Mouse (Mus musculus): ENCODE results near the gene Rab27a. TPM values are rescaled to one million over a fixed set of nuclear protein-coding genes. Genes with fewer than 3 reads are reported as not detected.
"Not testable (repeated sequence)": the region's sequence is repeated elsewhere in the genome, so short reads cannot be mapped to it uniquely, and the experiment has no call there.

Rab27a gene
- polyA plus RNA-seq, 1 experiment from 2014 or later, result 3.7 TPM

DNA sequence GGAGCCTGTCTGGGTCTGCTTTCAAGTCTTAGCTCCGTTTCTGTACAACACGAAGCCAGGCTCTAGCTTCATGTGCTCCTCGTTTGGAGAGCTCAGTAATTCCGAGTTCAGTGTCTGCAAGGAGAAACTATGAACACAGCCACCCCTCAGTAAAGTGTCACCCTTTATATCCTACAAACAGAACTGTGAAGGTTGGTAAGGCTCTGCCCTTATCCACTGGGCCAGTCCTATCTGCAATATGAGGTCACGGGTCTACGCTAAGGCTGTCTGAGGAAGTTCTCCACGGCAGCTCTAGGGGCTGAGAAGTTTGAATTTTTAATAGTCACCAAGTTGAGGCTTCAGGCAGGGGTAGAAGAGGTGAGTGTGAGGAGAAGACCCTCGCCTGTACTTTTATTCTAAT is 27.8 kb downstream of the Rab27a start:
- no peaks in the 10 kb centered on the region for H3K9me3 ChIP-seq (replicated peaks)
- H3K4me3 ChIP-seq, result no peak overlapping the region
- H3K27me3 ChIP-seq, result no peaks in the 10 kb centered on the region
- peaks cover 10% of the 10 kb centered on the region for H3K4me1 ChIP-seq (replicated peaks)
- no peak overlapping the region for H3K4me2 ChIP-seq
- WGBS, result 73% methylated on average over 8 of the region's 8 CpGs
- H3K27ac ChIP-seq, result no peak overlapping the region
- no peak overlapping the region for H3K9ac ChIP-seq
- H3K36me3 ChIP-seq, result no peaks in the 10 kb centered on the region
- no peak for ATAC-seq (replicated peaks; ENCODE audit: insufficient number of reproducible peaks, insufficient read depth, low FRiP score, low read depth)

DNA sequence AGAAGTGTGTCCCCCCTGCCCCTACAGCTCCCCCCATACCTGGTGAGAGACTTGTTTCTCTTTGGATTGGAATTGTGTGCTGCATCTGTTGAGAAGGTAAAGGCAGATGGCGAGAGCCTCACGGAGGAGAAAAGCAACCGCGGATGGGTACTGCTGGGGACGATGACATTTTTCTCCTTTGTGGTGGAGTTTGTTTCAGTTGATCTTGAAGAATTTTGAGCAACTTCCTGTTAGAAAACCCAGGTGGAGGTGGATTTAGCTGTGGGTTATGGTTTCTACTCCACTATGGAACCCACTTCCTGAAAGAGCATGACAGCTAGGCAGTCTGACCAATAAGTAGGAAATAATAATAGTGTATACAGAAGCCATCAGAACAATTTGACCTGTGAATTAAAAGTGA is 28.5 kb downstream of the Rab27a start:
- H3K27me3 ChIP-seq, result no peaks in the 10 kb centered on the region
- no peaks in the 10 kb centered on the region for H3K9me3 ChIP-seq (replicated peaks)
- no peak overlapping the region for H3K4me3 ChIP-seq
- H3K27ac ChIP-seq, result no peak overlapping the region
- 87% methylated on average over 5 of the region's 5 CpGs for WGBS
- ATAC-seq (replicated peaks; ENCODE audit: insufficient number of reproducible peaks, insufficient read depth, low FRiP score, low read depth), result no peak
- H3K9ac ChIP-seq, result no peak overlapping the region
- no peaks in the 10 kb centered on the region for H3K36me3 ChIP-seq
- no peak overlapping the region for H3K4me2 ChIP-seq
- peaks cover 3% of the 10 kb centered on the region for H3K4me1 ChIP-seq (replicated peaks)

DNA sequence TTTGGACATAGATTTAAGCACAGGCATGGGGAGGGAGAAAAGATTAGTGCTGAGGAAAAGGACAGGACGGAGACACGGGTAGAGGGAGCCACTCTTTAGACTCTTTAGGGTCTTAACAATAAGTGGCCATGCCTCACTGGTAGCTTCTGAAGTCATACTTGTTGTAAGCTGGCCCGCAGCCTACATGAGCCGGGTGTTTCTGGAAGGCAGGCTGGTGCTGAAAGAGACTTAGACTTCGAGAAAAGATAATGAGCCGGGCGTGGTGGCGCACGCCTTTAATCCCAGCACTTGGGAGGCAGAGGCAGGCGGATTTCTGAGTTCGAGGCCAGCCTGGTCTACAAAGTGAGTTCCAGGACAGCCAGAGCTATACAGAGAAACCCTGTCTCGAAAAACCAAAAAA is 34.7 kb downstream of the Rab27a start:
- not testable (repeated sequence) for H3K36me3 ChIP-seq; H3K4me1 ChIP-seq (replicated peaks); ATAC-seq (replicated peaks; ENCODE audit: insufficient number of reproducible peaks, insufficient read depth, low FRiP score, low read depth); H3K4me3 ChIP-seq; H3K27me3 ChIP-seq; H3K27ac ChIP-seq; H3K4me2 ChIP-seq; H3K9me3 ChIP-seq (replicated peaks); H3K9ac ChIP-seq
- WGBS, result 79% methylated on average over 11 of the region's 12 CpGs

DNA sequence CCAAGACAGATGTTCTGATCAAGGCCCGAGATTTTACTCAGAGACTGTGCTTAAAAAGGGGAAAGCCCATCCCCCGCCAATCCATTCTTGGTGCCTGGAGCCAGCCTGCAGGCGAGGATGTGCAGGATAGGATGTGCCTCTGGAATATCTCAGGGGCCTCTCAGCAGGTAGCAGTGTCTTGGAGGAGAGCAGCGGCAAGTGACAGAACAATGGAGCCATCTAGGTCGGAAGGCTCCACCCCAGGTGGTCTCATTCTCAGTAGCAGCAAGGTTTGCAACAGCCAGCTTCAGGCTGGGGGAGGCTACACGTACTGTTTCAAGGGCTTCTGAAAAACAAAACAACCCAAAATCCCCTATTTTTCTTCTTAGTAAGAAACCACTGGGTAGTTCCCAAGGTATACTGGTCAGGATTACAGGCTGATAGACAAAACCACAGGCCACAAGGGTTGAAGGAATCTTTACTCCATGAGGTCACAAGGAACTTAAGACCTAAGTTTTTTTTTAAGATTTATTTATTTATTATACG is 35.2 kb downstream of the Rab27a start:
- no peaks in the 10 kb centered on the region for H3K36me3 ChIP-seq
- no peak overlapping the region for H3K4me2 ChIP-seq
- no peak for ATAC-seq (replicated peaks; ENCODE audit: insufficient number of reproducible peaks, insufficient read depth, low FRiP score, low read depth)
- H3K4me3 ChIP-seq, result no peak overlapping the region
- H3K27ac ChIP-seq, result no peak overlapping the region
- 49% methylated on average over 7 of the region's 7 CpGs for WGBS
- no peaks in the 10 kb centered on the region for H3K27me3 ChIP-seq
- no peaks in the 10 kb centered on the region for H3K9me3 ChIP-seq (replicated peaks)
- no peak overlapping the region for H3K9ac ChIP-seq
- no peaks in the 10 kb centered on the region for H3K4me1 ChIP-seq (replicated peaks)

DNA sequence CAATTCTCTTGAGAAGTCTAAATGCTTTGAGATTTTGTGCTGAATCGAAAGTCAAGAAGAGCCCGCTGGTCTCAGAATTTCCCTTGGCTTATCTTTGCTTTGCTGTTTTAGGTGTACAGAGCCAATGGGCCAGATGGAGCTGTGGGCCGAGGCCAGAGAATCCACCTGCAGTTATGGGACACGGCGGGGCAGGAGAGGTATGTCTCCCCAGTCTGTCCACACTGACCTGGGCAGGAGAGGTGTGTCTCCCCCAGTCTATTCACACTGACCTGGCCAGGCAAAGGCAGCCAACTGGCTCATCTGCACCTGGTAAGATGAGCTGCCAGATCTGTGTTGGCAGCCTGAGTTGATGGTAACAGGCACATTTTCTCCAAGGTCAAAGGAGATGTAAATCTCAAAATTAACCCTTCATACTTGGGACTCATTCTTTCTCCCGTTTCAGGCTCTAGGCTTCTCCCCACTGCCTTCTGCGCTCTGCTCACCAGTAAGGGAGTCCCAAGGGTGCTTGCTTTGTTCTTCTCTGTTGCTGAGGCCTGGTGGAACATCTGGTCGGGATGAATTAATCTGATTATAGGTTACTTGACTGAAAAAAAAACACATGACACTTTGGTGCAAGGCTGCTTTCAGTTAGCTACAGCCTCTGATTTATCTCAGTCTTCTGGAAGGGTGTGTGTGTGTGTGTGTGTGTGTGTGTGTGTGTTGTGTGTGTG is 37.8 kb downstream of the Rab27a start:
- 80% methylated on average over 8 of the region's 8 CpGs for WGBS
- Histone ChIP-seq H3K27me3 (no peaks in the 10 kb centered on the region), H3K4me3 (no peak overlapping the region), H3K27ac (no peak overlapping the region), H3K36me3 (no peaks in the 10 kb centered on the region), H3K9ac (no peak overlapping the region), H3K4me1 (replicated peaks) (no peaks in the 10 kb centered on the region), H3K9me3 (replicated peaks) (no peaks in the 10 kb centered on the region), H3K4me2 (no peak overlapping the region)
- ATAC-seq (replicated peaks; ENCODE audit: insufficient number of reproducible peaks, insufficient read depth, low FRiP score, low read depth), result no peak

DNA sequence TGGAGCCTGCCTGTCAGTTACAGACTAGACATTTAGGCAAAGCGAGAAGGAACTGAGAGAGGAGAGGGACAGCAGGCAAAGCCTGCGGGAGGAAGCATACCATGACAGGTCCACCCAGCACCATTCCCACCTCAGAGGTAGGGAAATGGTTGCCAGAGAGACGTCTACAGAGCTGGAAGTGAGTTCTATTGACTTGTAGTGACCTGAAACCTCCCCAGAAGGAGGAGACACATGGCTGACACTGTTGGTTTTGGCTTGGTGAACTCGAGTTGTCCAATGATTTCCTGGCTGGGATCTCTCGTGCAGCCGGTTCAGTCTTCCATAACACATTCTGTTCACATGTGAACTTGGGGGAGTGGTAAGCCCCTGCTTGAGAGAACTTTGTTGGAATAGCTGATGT is 39.3 kb downstream of the Rab27a start:
- ATAC-seq (replicated peaks; ENCODE audit: insufficient number of reproducible peaks, insufficient read depth, low FRiP score, low read depth), result no peak
- no peaks in the 10 kb centered on the region for H3K4me1 ChIP-seq (replicated peaks)
- no peak overlapping the region for H3K9ac ChIP-seq
- no peak overlapping the region for H3K4me3 ChIP-seq
- H3K9me3 ChIP-seq (replicated peaks), result no peaks in the 10 kb centered on the region
- no peak overlapping the region for H3K4me2 ChIP-seq
- WGBS, result 52% methylated on average over 6 of the region's 6 CpGs
- no peaks in the 10 kb centered on the region for H3K36me3 ChIP-seq
- H3K27ac ChIP-seq, result no peak overlapping the region
- H3K27me3 ChIP-seq, result no peaks in the 10 kb centered on the region

DNA sequence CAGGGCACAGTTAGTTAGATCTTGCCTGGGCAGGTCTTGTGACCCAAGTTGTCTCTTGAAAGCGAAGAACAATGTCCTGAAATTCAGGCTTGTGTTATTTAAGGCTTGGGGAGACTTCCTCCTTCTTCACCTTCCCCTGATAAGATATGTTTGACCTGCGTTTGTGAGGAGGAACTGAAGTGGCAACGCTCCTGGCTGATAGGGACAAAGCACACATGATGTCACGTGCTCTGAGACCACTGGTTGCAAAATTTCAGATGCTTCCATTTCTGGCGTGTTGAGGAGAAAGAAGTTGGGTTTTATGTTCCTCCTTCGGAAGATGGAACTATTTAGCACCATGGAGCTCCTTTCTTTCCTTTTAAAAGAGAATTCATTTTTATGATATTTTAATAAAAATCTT is 41.2 kb downstream of the Rab27a start:
- H3K36me3 ChIP-seq, result no peaks in the 10 kb centered on the region
- H3K9ac ChIP-seq, result no peak overlapping the region
- H3K27ac ChIP-seq, result no peak overlapping the region
- 49% methylated on average over 6 of the region's 6 CpGs for WGBS
- H3K27me3 ChIP-seq, result 0 out of 2 replicates have a peak, but pooled peaks cover 3% of the 10 kb centered on the region
- no peak overlapping the region for H3K4me3 ChIP-seq
- H3K4me1 ChIP-seq (replicated peaks), result no peaks in the 10 kb centered on the region
- H3K9me3 ChIP-seq (replicated peaks), result no peaks in the 10 kb centered on the region
- no peak for ATAC-seq (replicated peaks; ENCODE audit: insufficient number of reproducible peaks, insufficient read depth, low FRiP score, low read depth)
- H3K4me2 ChIP-seq, result no peak overlapping the region

DNA sequence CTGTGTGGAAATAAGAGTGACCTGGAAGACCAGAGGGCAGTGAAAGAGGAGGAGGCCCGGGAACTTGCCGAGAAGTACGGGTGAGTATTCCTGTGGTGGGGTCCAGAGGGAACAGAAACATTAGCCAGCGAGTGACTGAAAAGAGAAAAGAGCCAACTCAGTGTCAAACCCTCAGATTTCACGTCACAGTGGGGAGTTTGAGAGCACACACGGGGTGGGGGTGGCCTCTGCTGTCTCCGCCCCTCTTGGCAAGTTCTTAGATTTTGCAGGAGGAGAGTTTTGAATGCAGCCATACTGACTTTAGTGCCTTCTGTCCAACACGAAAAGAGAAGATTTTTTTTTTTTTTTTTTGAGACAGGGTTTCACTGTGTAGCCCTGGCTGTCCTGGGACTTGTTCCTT is 42.5 kb downstream of the Rab27a start:
- Histone ChIP-seq H3K4me1 (replicated peaks) (no peaks in the 10 kb centered on the region), H3K27me3 (0 out of 2 replicates have a peak, but pooled peaks cover 3% of the 10 kb centered on the region), H3K27ac (no peak overlapping the region), H3K4me2 (no peak overlapping the region), H3K9ac (no peak overlapping the region), H3K9me3 (replicated peaks) (no peaks in the 10 kb centered on the region), H3K4me3 (no peak overlapping the region), H3K36me3 (no peaks in the 10 kb centered on the region)
- WGBS, result 49% methylated on average over 8 of the region's 8 CpGs
- ATAC-seq (replicated peaks; ENCODE audit: insufficient number of reproducible peaks, insufficient read depth, low FRiP score, low read depth), result no peak; the same call in 1 of the 2 replicates

DNA sequence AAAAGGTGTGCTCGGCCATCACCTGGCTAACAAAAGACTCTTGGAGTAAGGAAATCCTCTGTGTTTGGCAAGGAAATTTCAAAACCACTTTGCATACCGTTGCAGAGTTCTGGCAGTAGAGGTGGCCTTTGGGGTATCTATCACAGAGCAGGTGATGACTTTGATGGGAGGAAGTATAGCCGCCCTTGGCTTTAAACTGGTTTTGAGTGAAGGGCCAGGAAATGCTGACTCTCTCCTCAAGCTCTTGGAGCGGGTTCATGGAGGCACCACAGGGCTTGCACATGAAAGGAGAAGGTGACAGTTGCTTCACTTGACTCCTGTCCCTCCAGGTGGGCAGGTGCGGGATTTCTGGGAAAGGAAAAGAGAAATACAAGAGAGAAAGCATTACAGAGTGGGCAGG is 42.9 kb downstream of the Rab27a start:
- Histone ChIP-seq H3K9me3 (replicated peaks) (no peaks in the 10 kb centered on the region), H3K27me3 (0 out of 2 replicates have a peak, but pooled peaks cover 4% of the 10 kb centered on the region), H3K9ac (no peak overlapping the region), H3K4me2 (no peak overlapping the region), H3K36me3 (no peaks in the 10 kb centered on the region), H3K4me3 (no peak overlapping the region), H3K4me1 (replicated peaks) (no peaks in the 10 kb centered on the region), H3K27ac (no peak overlapping the region)
- ATAC-seq (replicated peaks; ENCODE audit: insufficient number of reproducible peaks, insufficient read depth, low FRiP score, low read depth), result no peak
- 62% methylated on average over 5 of the region's 5 CpGs for WGBS

DNA sequence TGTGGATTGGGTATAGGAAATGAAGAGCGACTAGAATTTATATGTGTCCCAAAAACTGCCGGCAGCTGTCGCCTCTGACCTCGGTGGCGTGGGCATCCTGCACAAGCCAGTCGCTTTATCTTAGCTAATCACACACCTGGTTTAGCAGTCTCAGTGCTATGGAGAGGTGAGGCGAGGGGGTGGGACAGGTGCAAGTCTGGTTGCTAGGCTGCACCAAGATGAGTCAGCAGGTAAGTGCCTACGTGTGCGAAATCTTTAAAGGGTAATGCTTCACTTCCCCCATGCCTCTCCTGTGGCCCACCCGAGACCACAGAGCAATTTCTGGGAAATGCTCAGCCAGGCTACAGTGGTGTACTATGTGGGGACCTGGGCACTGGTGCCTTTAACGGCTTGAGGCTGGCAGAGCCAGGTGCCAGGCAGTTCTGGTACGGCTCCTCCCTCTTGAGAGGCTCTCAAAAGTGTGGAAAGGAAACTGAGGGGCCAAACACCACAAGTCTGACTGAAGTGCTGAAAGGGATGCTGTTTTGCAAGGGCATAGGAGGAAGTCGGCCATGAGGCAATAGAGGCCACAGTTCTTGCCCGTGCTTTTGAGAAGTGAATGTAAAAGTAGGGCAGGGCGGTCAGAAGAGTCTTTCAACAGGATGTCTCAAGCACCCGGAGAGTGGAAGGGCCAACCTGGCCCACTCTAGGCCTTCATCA is 44.7 kb downstream of the Rab27a start:
- Histone ChIP-seq H3K4me3 (no peak overlapping the region), H3K4me1 (replicated peaks) (no peaks in the 10 kb centered on the region), H3K9me3 (replicated peaks) (no peaks in the 10 kb centered on the region), H3K4me2 (no peak overlapping the region), H3K9ac (no peak overlapping the region), H3K36me3 (no peaks in the 10 kb centered on the region), H3K27ac (peak overlapping the region; percentile 42; the same call in 1 of the 2 replicates), H3K27me3 (0 out of 2 replicates have a peak, but pooled peaks cover 7% of the 10 kb centered on the region)
- 63% methylated on average over 16 of the region's 16 CpGs for WGBS
- ATAC-seq (replicated peaks; ENCODE audit: insufficient number of reproducible peaks, insufficient read depth, low FRiP score, low read depth), result no peak

DNA sequence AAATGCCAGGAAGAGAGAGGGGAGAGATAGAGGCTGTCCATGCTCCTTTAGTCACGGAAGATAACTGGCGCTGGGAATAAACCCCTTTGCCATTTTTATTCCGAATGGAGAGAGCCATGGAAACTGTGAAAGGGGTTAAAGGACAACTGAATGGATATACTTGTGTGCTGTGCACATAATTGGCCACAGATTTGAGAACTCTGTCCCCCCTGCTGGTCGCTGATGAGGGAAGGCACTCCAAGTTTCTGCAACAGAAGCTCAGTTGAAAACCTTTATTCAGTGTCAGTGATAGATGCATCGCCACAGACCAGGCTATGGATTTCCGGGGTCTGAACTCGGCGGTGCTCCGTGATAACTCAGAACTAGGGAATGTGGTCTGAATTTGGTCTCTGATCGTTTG is 45.5 kb downstream of the Rab27a start:
- peaks cover 8% of the 10 kb centered on the region for H3K27me3 ChIP-seq
- H3K9me3 ChIP-seq (replicated peaks), result no peaks in the 10 kb centered on the region
- H3K4me1 ChIP-seq (replicated peaks), result no peaks in the 10 kb centered on the region
- no peak for ATAC-seq (replicated peaks; ENCODE audit: insufficient number of reproducible peaks, insufficient read depth, low FRiP score, low read depth)
- H3K9ac ChIP-seq, result no peak overlapping the region
- 73% methylated on average over 10 of the region's 10 CpGs for WGBS
- peak overlapping the region; percentile 42; the same call in 1 of the 2 replicates for H3K27ac ChIP-seq
- no peak overlapping the region for H3K4me3 ChIP-seq
- no peaks in the 10 kb centered on the region for H3K36me3 ChIP-seq
- H3K4me2 ChIP-seq, result no peak overlapping the region

Measured in heart, embryonic 15.5 days (tissue).